Mouse (Mus musculus) erythroblast, embryonic 14.5 days (primary cell): ENCODE measurements around the gene Dnm1.

ENCODE experiments used
- GATA1 ChIP-seq: IDR thresholded peaks from 2 replicates; pipeline ENCODE4 v1.6.1; 2012; ENCODE audit warnings: low read length, inconsistent platforms, mixed read lengths
- TAL1 ChIP-seq: IDR thresholded peaks from 3 replicates; pipeline ENCODE4 v1.6.1; 2012; ENCODE audit warnings: low read length, inconsistent platforms, mixed read lengths

GRCm38 (mm10) chr2:32287923-32288367, 65.2 kb downstream of the Dnm1 start, which contains the start of gene Swi5:
- TF ChIP-seq GATA1 (no peak), TAL1 (no peak)
